Mouse (Mus musculus) E14TG2a.4 (cell line): ENCODE measurements at regions not wholly inside any gene's neighbourhood (a gene's known extent, or its start where the extent isn't known, plus 50 kb on each side); places are given as distances from the start of the nearest gene placed in this dataset.

Experiments
- H3K27me3 ChIP-seq: 2 replicates; pipeline ENCODE4 v1.6.1; 2014; ENCODE audit warnings: low read length, control low read depth; ENCODE audit not compliant: insufficient read depth
- H3K36me3 ChIP-seq: 2 replicates; pipeline ENCODE4 v1.6.1; 2014; ENCODE audit warnings: low read length, control low read depth; ENCODE audit not compliant: insufficient read depth
- H3K4me1 ChIP-seq: replicated peaks from 2 replicates; pipeline ENCODE4 v1.6.1; 2014; ENCODE audit warnings: low read depth, low read length, control low read depth
- H3K4me3 ChIP-seq: replicated peaks from 2 replicates; pipeline ENCODE4 v1.5.1; 2014; ENCODE audit warnings: mild to moderate bottlenecking, low read length
- H3K9me3 ChIP-seq: 2 replicates; pipeline ENCODE4 v1.6.1; 2014; ENCODE audit warnings: low read length, control low read depth
- CTCF ChIP-seq: conservative IDR thresholded peaks from 2 replicates; pipeline ENCODE4 v1.5.1; 2014; ENCODE audit warnings: low read length
- NANOG ChIP-seq: IDR thresholded peaks from 2 replicates; pipeline ENCODE4 v1.6.1; 2014; ENCODE audit warnings: borderline replicate concordance, low read length, mixed read lengths
- POU5F1 ChIP-seq: IDR thresholded peaks from 2 replicates; pipeline ENCODE4 v1.6.1; 2014; ENCODE audit warnings: low read length, borderline replicate concordance

DNA sequence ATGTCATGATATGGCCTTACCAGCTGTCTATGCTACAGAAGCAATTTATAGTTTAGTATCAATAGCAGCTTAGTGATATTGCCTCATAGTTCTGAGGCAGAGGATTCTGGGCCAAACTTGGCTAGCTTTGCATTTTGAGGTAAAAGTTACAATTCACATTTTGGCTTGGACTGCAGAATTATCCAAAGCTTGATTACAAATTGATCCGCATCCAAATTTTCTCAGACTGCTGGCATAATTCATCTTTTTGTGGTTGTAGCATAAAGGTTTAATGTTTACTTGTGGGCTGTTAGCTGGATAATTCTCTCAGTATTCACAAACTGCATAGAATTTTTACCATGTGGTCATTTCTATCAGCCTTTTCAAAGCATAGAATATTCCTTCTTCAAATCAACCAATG is 589.9 kb upstream of the Pdcd1 start:
- Histone ChIP-seq H3K4me1 (no peaks in the 10 kb centered on the region), H3K36me3 (no peaks in the 10 kb centered on the region), H3K27me3 (no peaks in the 10 kb centered on the region), H3K4me3 (no peak overlapping the region), H3K9me3 (no peaks in the 10 kb centered on the region)
- no peak for TF ChIP-seq CTCF
- no peak for TF ChIP-seq NANOG
- no peak for TF ChIP-seq POU5F1

DNA sequence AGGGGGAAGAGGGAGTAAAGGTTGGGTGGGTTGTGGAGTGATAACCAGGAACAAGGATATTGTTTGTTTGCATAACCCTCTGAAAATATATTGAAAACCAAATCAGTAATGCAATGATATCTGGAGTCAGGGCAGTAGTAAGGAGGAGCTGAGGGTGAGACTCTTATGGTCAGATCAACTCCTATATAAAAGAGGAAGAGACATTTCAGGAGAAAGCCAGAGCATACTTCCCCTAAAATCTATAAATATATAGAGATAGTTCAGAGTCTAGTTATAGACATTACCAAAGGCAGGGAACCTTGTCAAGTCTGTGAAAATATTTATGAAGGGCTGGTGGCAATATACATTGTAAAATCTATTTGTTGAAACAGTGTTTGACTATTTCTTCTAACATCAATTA is 605.9 kb upstream of the Pdcd1 start:
- TF ChIP-seq NANOG (no peak), POU5F1 (no peak), CTCF (no peak)
- H3K36me3 ChIP-seq = no peaks in the 10 kb centered on the region
- H3K4me1 ChIP-seq = no peaks in the 10 kb centered on the region
- H3K9me3 ChIP-seq = no peaks in the 10 kb centered on the region
- no peak overlapping the region for H3K4me3 ChIP-seq
- H3K27me3 ChIP-seq = no peaks in the 10 kb centered on the region

DNA sequence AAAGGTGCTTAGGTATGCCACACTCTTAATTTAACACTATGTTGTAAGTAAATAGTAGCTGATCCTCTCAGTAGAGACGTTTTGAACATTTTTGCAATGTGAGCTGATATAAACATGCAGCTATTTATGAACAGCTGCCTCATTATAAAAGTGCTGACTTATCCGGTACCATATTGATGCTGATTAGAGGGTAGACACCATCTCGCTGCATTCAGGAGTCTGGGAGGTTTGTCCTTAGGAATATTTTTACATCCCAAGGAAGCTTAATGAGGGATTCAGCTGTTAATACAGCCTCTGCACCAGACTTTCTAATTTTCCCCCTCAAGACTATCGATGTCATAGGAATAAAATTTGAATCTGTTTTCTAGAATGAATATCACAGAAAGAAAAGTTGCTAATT is 619.3 kb upstream of the Pdcd1 start:
- Histone ChIP-seq H3K4me1 (no peaks in the 10 kb centered on the region), H3K27me3 (no peaks in the 10 kb centered on the region), H3K4me3 (no peak overlapping the region), H3K36me3 (no peaks in the 10 kb centered on the region), H3K9me3 (no peaks in the 10 kb centered on the region)
- no peak for TF ChIP-seq CTCF
- TF ChIP-seq POU5F1 = no peak
- TF ChIP-seq NANOG = no peak

DNA sequence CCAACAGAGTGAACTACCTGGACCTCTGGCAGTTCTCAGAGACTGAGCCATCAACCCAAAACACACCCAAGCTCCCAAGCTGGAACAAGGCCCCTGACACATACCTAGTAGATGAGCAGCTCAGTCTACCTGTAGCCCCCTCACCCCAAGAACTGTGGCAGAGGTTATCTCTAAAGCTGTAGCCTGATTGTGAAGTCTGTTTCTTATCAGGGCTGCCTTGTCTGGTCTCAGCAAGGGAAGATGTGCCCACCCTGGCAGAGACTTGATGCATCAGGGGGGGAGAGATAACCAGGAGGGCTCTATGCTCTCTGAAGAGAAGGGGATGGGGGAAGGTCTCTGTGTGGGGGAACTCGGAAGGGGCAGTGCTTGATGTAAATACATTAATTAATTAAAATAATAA is 612.9 kb upstream of the Fam174a start:
- Histone ChIP-seq H3K4me1 (no peaks in the 10 kb centered on the region), H3K36me3 (no peaks in the 10 kb centered on the region), H3K27me3 (no peaks in the 10 kb centered on the region), H3K4me3 (no peak overlapping the region), H3K9me3 (no peaks in the 10 kb centered on the region)
- TF ChIP-seq NANOG (no peak), POU5F1 (no peak), CTCF (no peak)

DNA sequence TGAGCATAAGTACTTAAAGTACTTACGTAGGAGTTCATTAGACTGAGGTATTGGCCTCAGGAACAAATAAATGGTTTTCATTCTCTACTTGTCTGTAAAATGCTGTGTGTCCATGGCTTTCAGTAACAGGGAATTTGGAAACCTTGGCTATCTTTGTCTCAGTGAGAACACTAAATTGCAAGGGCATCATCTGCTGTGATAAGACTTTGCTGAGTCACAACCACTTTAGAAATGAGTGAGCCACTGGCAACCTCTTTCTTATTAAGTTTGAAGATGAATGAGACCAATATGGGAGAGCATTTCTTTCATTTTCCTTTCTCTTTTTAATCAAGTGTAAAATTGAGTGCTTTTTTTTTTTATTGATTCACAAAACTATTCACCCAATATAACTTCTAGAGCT is 611.7 kb upstream of the Fam174a start:
- Histone ChIP-seq H3K27me3 (no peaks in the 10 kb centered on the region), H3K36me3 (no peaks in the 10 kb centered on the region), H3K4me1 (no peaks in the 10 kb centered on the region), H3K9me3 (no peaks in the 10 kb centered on the region), H3K4me3 (no peak overlapping the region)
- no peak for TF ChIP-seq CTCF
- no peak for TF ChIP-seq POU5F1
- TF ChIP-seq NANOG = no peak

DNA sequence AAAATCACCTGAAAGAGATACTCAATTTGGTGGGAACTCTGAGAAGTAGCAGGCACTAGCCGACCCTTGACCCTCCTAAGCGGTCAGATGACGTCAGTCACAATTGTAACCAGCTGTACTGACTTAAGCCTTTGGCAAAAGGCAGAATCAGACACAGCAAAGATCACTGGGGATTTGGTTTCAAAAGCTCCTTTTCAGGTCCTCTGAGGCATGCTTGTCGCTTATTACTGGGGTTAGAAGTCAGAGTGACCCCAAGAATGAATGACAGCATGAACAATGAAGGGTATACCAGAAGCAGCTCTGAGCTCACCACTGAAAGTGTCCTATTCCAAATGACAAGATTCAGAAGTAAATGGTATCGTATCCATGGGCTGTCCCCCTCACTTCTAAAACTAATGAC is 600.6 kb upstream of the Fam174a start:
- no peak overlapping the region for H3K4me3 ChIP-seq
- no peaks in the 10 kb centered on the region for H3K27me3 ChIP-seq
- H3K9me3 ChIP-seq = no peaks in the 10 kb centered on the region
- H3K36me3 ChIP-seq = no peaks in the 10 kb centered on the region
- TF ChIP-seq NANOG = no peak
- no peaks in the 10 kb centered on the region for H3K4me1 ChIP-seq

DNA sequence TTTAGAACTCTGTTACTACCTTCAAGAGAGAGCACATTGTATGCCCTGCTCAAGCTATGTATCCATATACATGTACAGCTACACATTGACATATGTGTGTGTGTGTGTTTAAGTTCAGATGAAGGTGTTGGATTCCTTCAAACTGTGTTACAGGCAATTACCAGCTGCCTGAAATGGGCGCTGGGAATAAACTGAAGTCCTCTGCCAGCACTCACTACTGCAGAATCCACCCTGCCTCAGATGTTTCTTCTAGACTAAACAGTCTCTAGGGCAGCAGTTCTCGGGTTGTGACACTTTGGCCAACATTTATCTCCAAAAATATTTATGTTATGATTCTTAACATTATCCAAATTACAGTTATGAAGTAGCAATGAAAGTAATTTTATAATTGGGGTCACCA is 595.7 kb upstream of the Fam174a start:
- Histone ChIP-seq H3K4me3 (no peak overlapping the region), H3K36me3 (no peaks in the 10 kb centered on the region), H3K27me3 (no peaks in the 10 kb centered on the region), H3K9me3 (no peaks in the 10 kb centered on the region), H3K4me1 (no peaks in the 10 kb centered on the region)
- TF ChIP-seq POU5F1 (no peak), CTCF (no peak), NANOG (no peak)

DNA sequence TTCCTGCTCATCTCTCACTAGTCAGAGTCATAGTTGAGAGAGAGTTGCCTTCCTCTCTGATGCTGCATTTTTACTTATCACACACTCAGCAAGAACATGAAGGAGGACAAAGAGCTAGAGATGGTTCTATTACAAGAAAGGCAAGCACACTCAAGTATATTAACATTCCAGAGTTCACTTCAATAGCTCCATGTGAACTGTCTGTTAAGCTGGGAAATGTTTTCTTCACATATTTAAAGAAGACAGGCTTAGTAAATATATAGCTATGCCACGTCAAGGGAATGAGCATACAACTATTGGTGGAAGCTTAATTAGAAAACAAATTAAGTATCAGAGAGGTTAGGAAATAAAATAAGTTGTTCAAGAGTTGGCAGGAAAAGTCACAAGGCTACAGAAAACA is 559.9 kb upstream of the Fam174a start:
- Histone ChIP-seq H3K9me3 (no peaks in the 10 kb centered on the region), H3K27me3 (no peaks in the 10 kb centered on the region), H3K36me3 (no peaks in the 10 kb centered on the region), H3K4me1 (no peaks in the 10 kb centered on the region), H3K4me3 (no peak overlapping the region)
- TF ChIP-seq NANOG = no peak
- TF ChIP-seq POU5F1 = no peak
- no peak for TF ChIP-seq CTCF

DNA sequence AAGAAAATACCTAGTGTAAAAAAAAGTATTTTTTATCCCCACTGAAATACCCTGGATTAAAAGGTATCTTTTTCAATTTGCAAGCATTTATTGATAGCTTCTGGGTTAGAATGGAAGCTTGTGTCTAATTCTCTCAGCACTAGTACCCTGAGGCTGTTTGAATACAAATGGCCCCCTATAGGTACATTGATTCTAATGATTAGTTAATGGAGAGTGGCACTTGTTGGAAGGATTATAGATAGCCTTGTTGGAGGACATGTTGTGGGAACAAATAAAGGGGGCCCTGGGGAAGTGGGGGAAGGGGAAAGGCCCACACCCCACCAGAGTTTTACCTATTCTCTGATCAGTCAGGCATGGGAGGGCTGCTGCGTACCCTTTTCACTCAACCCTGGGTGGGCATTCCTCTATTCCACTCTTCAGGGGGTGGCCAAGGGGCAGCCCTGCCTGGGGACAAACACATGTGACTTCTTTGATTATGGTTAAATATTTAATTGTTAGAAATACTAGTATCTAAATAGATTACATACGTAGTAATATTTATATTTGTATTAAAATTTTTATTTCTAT is 524.3 kb upstream of the Fam174a start:
- Histone ChIP-seq H3K9me3 (no peaks in the 10 kb centered on the region), H3K27me3 (no peaks in the 10 kb centered on the region), H3K4me3 (no peak overlapping the region), H3K36me3 (no peaks in the 10 kb centered on the region), H3K4me1 (no peaks in the 10 kb centered on the region)
- TF ChIP-seq POU5F1 = no peak
- peak; percentile 49; the same call in 1 of the 2 replicates for TF ChIP-seq NANOG
- no peak for TF ChIP-seq CTCF
